Mouse (Mus musculus) liver, adult 2 months (tissue): ENCODE measurements around the gene Myo16. TPM values are rescaled to one million over a fixed set of nuclear protein-coding genes. Genes with fewer than 3 reads are reported as not detected.

ENCODE experiments used
- DNase-seq: peaks from one replicate; pipeline ENCODE4 v3.0.0-alpha.2; 2011; ENCODE audit warnings: low read depth, low spot score; ENCODE audit errors: extremely low read depth
- H3K27ac ChIP-seq: fragments of 200-500 bp; replicated peaks from 2 replicates; pipeline ENCODE4 v1.5.1; 2012; ENCODE audit warnings: low read depth, mild to moderate bottlenecking, control low read depth, inconsistent platforms, low read length; ENCODE audit not compliant: insufficient read depth
- H3K27me3 ChIP-seq: fragments of 200-500 bp; 2 replicates; pipeline ENCODE4 v1.6.1; 2012; ENCODE audit warnings: mild to moderate bottlenecking, moderate library complexity, low read length, inconsistent platforms; ENCODE audit not compliant: control insufficient read depth, insufficient read depth
- H3K36me3 ChIP-seq: fragments of 200-500 bp; 2 replicates; pipeline ENCODE4 v1.6.1; 2012; ENCODE audit warnings: low read length, inconsistent platforms; ENCODE audit not compliant: control insufficient read depth, insufficient read depth
- H3K4me1 ChIP-seq: fragments of 200-500 bp; 2 replicates; pipeline ENCODE4 v1.6.1; 2011; ENCODE audit warnings: low read length; ENCODE audit not compliant: control insufficient read depth, insufficient read depth
- H3K4me3 ChIP-seq: fragments of 200-500 bp; 2 replicates; pipeline ENCODE4 v1.5.1; 2011; ENCODE audit warnings: low read depth, mild to moderate bottlenecking, control low read depth, low read length, moderate library complexity; ENCODE audit not compliant: insufficient read depth
- H3K79me2 ChIP-seq: fragments of 200-500 bp; 2 replicates; pipeline ENCODE4 v1.6.1; 2012; ENCODE audit warnings: inconsistent platforms, mild to moderate bottlenecking, low read length, moderate library complexity; ENCODE audit not compliant: control insufficient read depth, insufficient read depth
- H3K9ac ChIP-seq: fragments of 200-500 bp; 2 replicates; pipeline ENCODE4 v1.6.1; 2012; ENCODE audit warnings: low read depth, mild to moderate bottlenecking, control low read depth, inconsistent platforms, low read length
- CTCF ChIP-seq: fragments of 200-500 bp; IDR thresholded peaks from 2 replicates; pipeline ENCODE4 v1.5.1; 2011; ENCODE audit warnings: low read depth, low read length, control low read depth
- POLR2A ChIP-seq: fragments of 200-500 bp; IDR thresholded peaks from 2 replicates; pipeline ENCODE4 v1.6.1; 2011; ENCODE audit warnings: low read length, control low read depth; ENCODE audit not compliant: insufficient read depth; ENCODE audit errors: extremely low read depth
- WGBS: fragments of 180-500 bp; shearing (Covaris S2); methylation state at CpG from one replicate; pipeline ENCODE4 v1.1.7; 2018; 5-methylcytosine and 5-hydroxymethylcytosine counted together
- polyA plus RNA-seq: library from polyadenylated mRNA; depleted of rRNA; stranded (reverse); fragments of >200 nt; gene quantifications from 2 replicates; pipeline ENCODE4 v1.2.3, GENCODE M21; 2012
- total RNA-seq: library from RNA; depleted of rRNA; stranded (reverse); fragments of >200 nt; gene quantifications from 2 replicates; pipeline ENCODE4 v1.2.3, GENCODE M21; 2014

Gene Myo16
- total and polyA plus RNA-seq, 2 experiments, result not detected

DNA sequence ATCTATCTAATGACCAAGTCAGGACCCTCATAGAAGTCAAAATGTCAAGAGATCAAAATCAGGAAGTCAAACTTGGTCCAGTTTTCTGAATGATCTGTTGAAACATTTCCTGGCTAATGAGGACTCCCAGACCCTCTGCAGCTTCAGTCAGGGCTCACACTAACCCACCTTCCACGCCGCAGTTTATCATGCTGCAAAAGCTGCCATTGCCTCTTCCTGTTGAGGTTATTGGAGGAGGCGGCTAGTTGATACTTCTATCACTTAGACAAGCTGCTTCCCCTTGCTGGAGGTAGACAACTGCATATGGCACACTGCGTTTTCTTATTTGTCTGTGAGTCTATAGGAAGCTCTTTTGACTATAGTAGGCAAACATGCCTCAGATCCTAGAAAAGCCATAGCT is 116.4 kb downstream of the Myo16 start:
- no peaks in the 10 kb centered on the region for H3K27me3 ChIP-seq
- no peaks in the 10 kb centered on the region for H3K4me1 ChIP-seq
- no peak overlapping the region for H3K27ac ChIP-seq
- H3K4me3 ChIP-seq, result no peak overlapping the region
- TF ChIP-seq POLR2A (no peak), CTCF (no peak)
- no peak for DNase-seq
- WGBS, result 80% methylated on average over 4 of the region's 4 CpGs
- H3K36me3 ChIP-seq, result no peaks in the 10 kb centered on the region
- H3K9ac ChIP-seq, result no peak overlapping the region
- H3K79me2 ChIP-seq, result no peaks in the 10 kb centered on the region

DNA sequence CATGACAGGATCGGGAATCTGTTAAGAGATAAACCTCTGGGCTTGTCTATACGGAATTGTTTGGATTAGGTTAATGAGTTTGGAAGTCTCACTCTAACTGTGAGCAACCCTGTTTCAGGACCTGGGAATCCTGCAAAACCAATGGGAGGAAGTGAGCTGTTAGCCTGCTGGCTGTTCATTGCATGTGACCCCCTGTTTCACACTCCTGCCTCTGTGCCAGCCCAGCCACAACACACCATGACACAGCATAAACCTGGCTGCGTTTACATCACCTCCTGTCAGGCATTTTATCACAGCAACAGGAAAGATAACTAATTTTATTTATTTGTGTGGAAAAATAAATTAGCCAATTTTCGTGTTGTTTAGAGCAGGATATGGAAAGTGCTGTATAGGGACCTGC is 138.9 kb downstream of the Myo16 start:
- TF ChIP-seq CTCF, result no peak
- TF ChIP-seq POLR2A, result no peak
- Histone ChIP-seq H3K27me3 (no peaks in the 10 kb centered on the region), H3K4me3 (no peak overlapping the region), H3K27ac (no peak overlapping the region), H3K79me2 (no peaks in the 10 kb centered on the region), H3K36me3 (no peaks in the 10 kb centered on the region), H3K4me1 (no peaks in the 10 kb centered on the region), H3K9ac (no peak overlapping the region)
- no peak for DNase-seq
- 23% methylated on average over 4 of the region's 4 CpGs for WGBS

DNA sequence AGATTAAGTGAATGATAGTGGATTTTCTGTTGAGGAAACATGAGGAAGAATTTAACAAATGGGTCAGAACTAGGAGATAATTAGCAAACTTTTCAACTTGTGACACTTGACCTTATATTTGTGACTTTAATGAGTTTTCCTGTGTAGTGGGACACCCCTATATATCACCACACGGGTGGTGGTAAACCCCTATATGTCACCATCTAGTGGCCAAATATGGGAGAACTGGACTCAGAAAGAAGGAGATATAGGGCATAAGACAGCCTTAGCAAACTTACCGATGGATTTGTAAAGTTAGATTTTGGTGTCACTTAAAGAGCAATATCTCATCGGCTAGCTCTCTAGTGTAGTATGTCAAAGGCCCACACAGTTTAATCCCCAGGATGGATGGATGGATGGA is 147.1 kb downstream of the Myo16 start:
- H3K4me1 ChIP-seq, result no peaks in the 10 kb centered on the region
- WGBS, result 40% methylated on average over 3 of the region's 3 CpGs
- H3K27ac ChIP-seq, result no peak overlapping the region
- DNase-seq, result peak; percentile 6
- no peaks in the 10 kb centered on the region for H3K27me3 ChIP-seq
- H3K79me2 ChIP-seq, result no peaks in the 10 kb centered on the region
- peak; percentile 15; the same call in 1 of the 2 replicates for TF ChIP-seq CTCF
- no peak for TF ChIP-seq POLR2A
- no peak overlapping the region for H3K9ac ChIP-seq
- no peaks in the 10 kb centered on the region for H3K36me3 ChIP-seq
- no peak overlapping the region for H3K4me3 ChIP-seq

DNA sequence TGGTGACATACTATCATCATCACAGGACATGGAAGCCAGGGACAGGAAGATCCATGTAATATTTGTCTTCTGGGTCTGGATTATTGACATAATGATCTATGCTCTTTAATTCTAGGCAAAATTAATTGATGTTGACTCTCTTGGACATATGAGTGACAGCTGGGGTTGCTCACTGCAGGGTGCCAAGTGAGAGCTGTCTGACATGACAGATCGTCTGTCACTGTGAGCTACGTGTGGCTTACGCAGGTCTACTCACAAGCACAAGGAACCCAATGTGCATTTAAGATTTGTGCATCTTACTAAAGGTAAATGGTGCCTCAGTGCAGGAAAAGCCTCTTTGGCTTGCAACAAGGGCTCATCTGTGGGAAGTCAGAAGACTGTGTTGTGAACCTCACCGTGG is 149.3 kb downstream of the Myo16 start:
- WGBS, result 75% methylated on average over 4 of the region's 4 CpGs
- no peak for TF ChIP-seq CTCF
- TF ChIP-seq POLR2A, result no peak
- Histone ChIP-seq H3K4me1 (no peaks in the 10 kb centered on the region), H3K79me2 (no peaks in the 10 kb centered on the region), H3K9ac (no peak overlapping the region), H3K4me3 (no peak overlapping the region), H3K27ac (no peak overlapping the region), H3K36me3 (no peaks in the 10 kb centered on the region), H3K27me3 (no peaks in the 10 kb centered on the region)
- no peak for DNase-seq

DNA sequence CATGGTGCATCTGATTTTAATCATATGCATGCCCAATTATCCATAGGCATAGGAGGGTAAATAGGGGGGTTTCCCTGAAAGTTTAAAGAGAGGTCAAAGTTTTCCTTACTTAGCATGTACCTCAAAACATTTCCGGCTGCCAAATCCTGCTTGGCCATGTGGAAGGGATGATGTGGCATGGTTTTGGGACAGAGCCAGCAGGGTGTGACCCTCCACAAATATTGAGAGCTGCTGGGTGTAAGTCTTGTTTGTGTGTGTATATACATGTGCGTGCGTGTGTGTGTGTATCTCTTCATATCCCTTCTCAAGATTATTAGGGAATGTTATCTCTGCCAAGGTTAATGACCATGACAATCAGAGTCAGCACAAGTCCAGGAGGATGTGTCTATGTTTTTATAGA is 150.3 kb downstream of the Myo16 start:
- no peak for DNase-seq
- 64% methylated on average over 3 of the region's 3 CpGs for WGBS

DNA sequence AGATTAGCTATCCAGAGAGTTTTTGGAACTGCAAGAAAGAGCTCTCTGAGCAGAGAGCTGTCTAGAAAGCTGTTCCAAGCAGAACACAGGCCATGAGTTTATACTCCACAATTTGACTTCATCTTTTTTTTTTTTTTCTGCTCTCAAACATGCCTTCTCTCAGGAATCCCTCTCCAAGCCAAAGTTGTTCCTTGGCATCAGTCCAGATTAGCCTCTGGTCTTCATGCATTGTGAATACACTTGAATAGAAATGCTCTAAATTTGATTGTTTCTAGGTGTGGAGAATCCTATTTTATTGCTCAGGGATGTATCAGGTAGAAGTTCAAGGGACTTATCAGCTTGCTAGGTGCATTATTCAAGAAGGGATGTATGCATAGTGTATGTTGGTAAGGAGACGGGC is 151.0 kb downstream of the Myo16 start:
- 69% methylated on average over 1 of the region's 1 CpGs for WGBS
- Histone ChIP-seq H3K36me3 (no peaks in the 10 kb centered on the region), H3K79me2 (no peaks in the 10 kb centered on the region), H3K4me3 (no peak overlapping the region), H3K27ac (no peak overlapping the region), H3K4me1 (no peaks in the 10 kb centered on the region), H3K9ac (no peak overlapping the region), H3K27me3 (no peaks in the 10 kb centered on the region)
- DNase-seq, result no peak
- no peak for TF ChIP-seq CTCF
- no peak for TF ChIP-seq POLR2A

More for the DNA sequence above, 150.3 kb downstream of the Myo16 start:
- H3K79me2 ChIP-seq, result no peaks in the 10 kb centered on the region
- TF ChIP-seq POLR2A (no peak), CTCF (no peak)
- no peaks in the 10 kb centered on the region for H3K4me1 ChIP-seq
- no peaks in the 10 kb centered on the region for H3K36me3 ChIP-seq
- H3K4me3 ChIP-seq, result no peak overlapping the region
- H3K27ac ChIP-seq, result no peak overlapping the region
- no peak overlapping the region for H3K9ac ChIP-seq
- H3K27me3 ChIP-seq, result no peaks in the 10 kb centered on the region
